Mouse (Mus musculus) myocyte (in vitro differentiated cells): ENCODE data around the gene Npc2.

ENCODE experiments used
- CEBPB ChIP-seq: IDR thresholded peaks from 2 replicates; pipeline ENCODE4 v1.6.1; 2011; ENCODE audit warnings: mild to moderate bottlenecking, moderate library complexity; ENCODE audit not compliant: poor library complexity, insufficient read depth, severe bottlenecking
- E2F4 ChIP-seq: IDR thresholded peaks from one replicate; pipeline ENCODE4 v1.6.1; 2011; ENCODE audit warnings: mild to moderate bottlenecking, control low read depth, moderate library complexity; ENCODE audit not compliant: insufficient read depth
- MAX ChIP-seq: IDR thresholded peaks from one replicate; pipeline ENCODE4 v1.6.1; 2011; ENCODE audit warnings: low read depth, mild to moderate bottlenecking, control low read depth
- POLR2A ChIP-seq: IDR thresholded peaks from one replicate; pipeline ENCODE4 v1.6.1; 2011; ENCODE audit warnings: low read depth, mild to moderate bottlenecking, control low read depth, moderate library complexity; ENCODE audit not compliant: insufficient read length
- POLR2AphosphoS2 ChIP-seq: IDR thresholded peaks from one replicate; pipeline ENCODE4 v1.6.1; 2011; ENCODE audit warnings: low read depth, control low read depth; ENCODE audit not compliant: insufficient read length
- REST ChIP-seq: IDR thresholded peaks from one replicate; pipeline ENCODE4 v1.6.1; 2011; ENCODE audit warnings: mild to moderate bottlenecking, control low read depth, moderate library complexity; ENCODE audit not compliant: insufficient read depth, insufficient read length
- TCF12 ChIP-seq: IDR thresholded peaks from one replicate; pipeline ENCODE4 v1.6.1; 2011; ENCODE audit warnings: mild to moderate bottlenecking, control low read depth; ENCODE audit not compliant: poor library complexity, insufficient read depth, severe bottlenecking
- USF1 ChIP-seq: IDR thresholded peaks from one replicate; pipeline ENCODE4 v1.6.1; 2011; ENCODE audit warnings: low read depth, mild to moderate bottlenecking, control low read depth, moderate library complexity

- TF ChIP-seq TCF12 (no peak), POLR2A (no peak), USF1 (no peak), CEBPB (no peak), REST (no peak), POLR2AphosphoS2 (no peak), MAX (no peak), E2F4 (no peak)
Observed at GRCm38 (mm10) chr12:84806010-84806409, 33.1 kb upstream of the Npc2 start.
